Mouse (Mus musculus) E14TG2a.4 (cell line): ENCODE results near the gene Nuak2.

Experiments
- CTCF ChIP-seq: conservative IDR thresholded peaks from 2 replicates; pipeline ENCODE4 v1.5.1; 2014; ENCODE audit warnings: low read length
- NANOG ChIP-seq: IDR thresholded peaks from 2 replicates; pipeline ENCODE4 v1.6.1; 2014; ENCODE audit warnings: borderline replicate concordance, low read length, mixed read lengths
- POU5F1 ChIP-seq: IDR thresholded peaks from 2 replicates; pipeline ENCODE4 v1.6.1; 2014; ENCODE audit warnings: low read length, borderline replicate concordance

GRCm38 (mm10) chr1:132346951-132347350 is 31.0 kb downstream of the Nuak2 start:
- TF ChIP-seq CTCF = no peak
- no peak for TF ChIP-seq NANOG
- no peak for TF ChIP-seq POU5F1
